Mouse (Mus musculus) bone marrow macrophage, adult 2 months (primary cell): Measurements from ENCODE around the gene Cdc14a.

Source experiments
- CTCF ChIP-seq: IDR thresholded peaks from 2 replicates; pipeline ENCODE4 v1.5.1; 2012; ENCODE audit warnings: low read depth, mild to moderate bottlenecking, low read length, moderate library complexity
- POLR2A ChIP-seq: IDR thresholded peaks from 2 replicates; pipeline ENCODE4 v1.6.1; 2012; ENCODE audit warnings: mild to moderate bottlenecking, low read depth, low read length, borderline replicate concordance

GRCm38 (mm10) chr3:116397976-116398375 is 25.9 kb downstream of the Cdc14a start:
- TF ChIP-seq CTCF (no peak), POLR2A (no peak)
